Mouse (Mus musculus): ENCODE results near the gene Mcub. TPM values are rescaled to one million over a fixed set of nuclear protein-coding genes. Genes with fewer than 3 reads are reported as not detected.

Mcub gene
- total RNA-seq, 2 experiments from 2014 or later = 2.2 to 2.6 TPM

- intact Hi-C loops (cut with DNase I) = no loop called here
- no peak for DNase-seq
These were observed 16.7 kb downstream of the Mcub start for GRCm38 (mm10) chr3:129953296-129953695.

- DNase-seq = no peak
- intact Hi-C loops (cut with DNase I) = no loop called here
These were observed 20.7 kb downstream of the Mcub start for GRCm38 (mm10) chr3:129949158-129949773.

- intact Hi-C loops (cut with DNase I) = no loop called here
- DNase-seq = no peak
These were observed 21.6 kb downstream of the Mcub start for GRCm38 (mm10) chr3:129948359-129948758.

DNA sequence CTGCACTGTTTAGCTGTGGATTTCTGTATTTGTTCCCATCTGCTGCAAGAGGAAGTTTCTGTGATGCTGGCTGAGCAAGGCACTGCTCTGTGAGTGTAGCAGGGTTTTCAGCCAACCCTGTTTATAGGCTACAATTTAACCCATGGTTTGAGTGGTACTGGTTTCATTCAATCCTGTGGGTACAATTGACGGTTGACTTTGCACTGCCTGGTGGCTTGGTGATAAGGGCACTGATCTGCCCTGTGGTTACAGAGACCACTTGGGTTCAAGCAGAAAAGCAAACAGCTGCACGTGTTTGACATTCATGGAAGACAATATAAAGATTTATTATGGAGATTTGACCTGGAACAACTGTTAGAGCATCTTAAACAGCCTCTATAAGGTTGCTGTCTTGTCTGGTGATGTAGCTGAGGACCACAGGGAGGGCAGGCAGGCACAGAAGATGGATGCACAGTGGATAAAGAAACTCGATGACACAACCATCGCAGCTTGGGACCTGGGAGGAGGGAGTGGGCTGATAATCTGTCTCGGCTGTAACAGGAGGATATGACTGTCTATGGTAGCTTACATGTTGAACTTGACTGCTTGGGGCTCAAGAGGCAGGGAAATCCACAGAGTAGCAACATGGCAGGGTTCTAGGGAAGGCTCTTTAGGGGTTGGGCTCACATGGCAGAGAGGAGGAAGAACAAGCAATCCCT, 23.6 kb downstream of the Mcub start:
- intact Hi-C loops (cut with DNase I) = no loop called here
- no peak for DNase-seq

DNA sequence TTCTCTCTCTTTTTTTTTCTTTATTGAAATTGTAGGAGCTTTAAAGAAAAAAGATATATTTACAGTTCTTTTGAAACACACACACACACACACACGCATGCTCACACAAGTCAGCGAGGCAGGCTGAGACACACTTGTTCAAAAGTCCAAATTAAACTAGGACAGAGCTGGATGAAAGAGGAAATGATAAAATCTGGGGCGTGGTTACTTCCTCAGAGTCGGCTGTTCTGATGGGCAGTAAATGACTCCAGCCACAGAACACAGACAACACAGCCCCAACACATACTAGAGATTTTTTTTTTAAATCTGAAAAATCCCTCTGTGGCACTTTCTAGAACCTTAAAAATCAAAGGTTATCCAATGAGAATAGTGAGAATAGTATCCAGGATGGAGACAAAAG, 26.2 kb downstream of the Mcub start:
- DNase-seq = no peak

GRCm38 (mm10) chr3:129941291-129941690, 28.7 kb downstream of the Mcub start:
- DNase-seq = no peak
- intact Hi-C loops (cut with DNase I) = no loop called here

More for the DNA sequence above, 26.2 kb downstream of the Mcub start:
- intact Hi-C loops (cut with DNase I) = no loop called here

GRCm38 (mm10) chr3:129940780-129941179, 29.2 kb downstream of the Mcub start:
- intact Hi-C loops (cut with DNase I) = no loop called here
- no peak for DNase-seq

DNA sequence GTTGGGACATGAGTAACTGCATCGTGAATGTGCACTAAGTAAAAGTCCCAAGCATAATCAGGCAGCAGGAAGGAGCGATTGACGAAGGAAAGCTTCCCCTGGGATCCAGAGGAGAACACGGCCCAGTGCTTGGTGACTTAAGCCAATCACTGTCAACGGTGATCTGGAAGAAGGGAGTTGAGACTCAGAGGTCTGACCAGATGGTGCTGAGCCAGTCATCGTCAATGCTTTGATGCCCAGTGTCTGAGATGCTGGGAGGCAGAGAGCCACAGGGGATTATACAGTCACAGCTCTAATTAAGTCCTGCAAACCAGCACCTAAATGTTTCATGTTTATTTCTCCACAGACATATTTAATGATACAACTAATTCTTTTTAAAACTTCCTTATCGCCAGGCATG, 30.9 kb downstream of the Mcub start:
- DNase-seq = no peak
- intact Hi-C loops (cut with DNase I) = no loop called here

GRCm38 (mm10) chr3:129937848-129938247, 32.2 kb downstream of the Mcub start:
- no peak for DNase-seq
- intact Hi-C loops (cut with DNase I) = no loop called here

DNA sequence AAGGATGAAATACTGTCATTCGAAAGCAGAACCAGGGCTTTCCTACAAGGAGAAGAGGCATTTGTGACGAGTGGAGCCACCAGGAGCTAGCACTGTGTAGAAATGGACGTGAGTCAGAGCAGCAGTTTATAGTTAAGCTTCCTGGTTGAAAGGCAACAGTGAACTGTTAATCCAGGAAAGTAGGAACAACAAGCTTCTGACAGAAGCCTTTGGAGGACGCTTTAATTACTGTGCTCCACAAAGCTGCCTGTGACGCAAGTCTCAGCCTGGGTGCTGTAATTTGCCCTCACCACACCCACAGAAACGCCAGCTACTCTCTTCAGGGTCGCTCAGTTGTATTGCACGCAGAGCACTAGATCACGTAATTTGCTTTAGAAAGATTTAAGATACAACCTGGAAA, 33.4 kb downstream of the Mcub start:
- intact Hi-C loops (cut with DNase I) = no loop called here
- no peak for DNase-seq

- intact Hi-C loops (cut with DNase I) = no loop called here
These were observed 37.6 kb downstream of the Mcub start for GRCm38 (mm10) chr3:129932443-129932842.

GRCm38 (mm10) chr3:129930213-129930778, 39.7 kb downstream of the Mcub start:
- peak; percentile 13 to 18 for DNase-seq
- intact Hi-C loops (cut with DNase I) = no loop called here

More at GRCm38 (mm10) chr3:129932443-129932842, 37.6 kb downstream of the Mcub start:
- peak in 1 of 2 experiments; percentile 9 for DNase-seq

DNA sequence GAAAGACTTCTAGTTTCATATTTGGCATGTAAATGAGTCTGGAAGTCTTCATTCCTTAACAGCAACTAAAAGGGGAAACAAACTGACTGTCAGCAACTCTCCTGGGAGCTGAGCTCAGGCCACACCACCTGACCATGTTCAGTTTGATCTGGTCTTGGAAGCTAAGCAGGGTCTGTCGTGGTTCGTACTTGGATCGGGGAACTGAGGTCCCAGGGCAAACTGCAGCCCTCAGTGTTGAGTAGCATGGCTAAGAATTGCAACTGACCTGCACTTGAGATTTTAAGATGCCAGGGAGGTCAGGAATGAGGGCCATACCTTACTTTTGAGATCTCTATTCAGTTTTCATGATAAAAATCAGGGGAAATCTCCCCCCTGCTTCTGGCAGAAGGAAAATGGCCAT, 44.1 kb downstream of the Mcub start:
- intact Hi-C loops (cut with DNase I) = no loop called here
- DNase-seq = no peak

- DNase-seq = no peak
- intact Hi-C loops (cut with DNase I) = no loop called here
These were observed 46.4 kb downstream of the Mcub start for GRCm38 (mm10) chr3:129923581-129923980.

GRCm38 (mm10) chr3:129918434-129918833, 51.6 kb downstream of the Mcub start:
- DNase-seq = peak; percentile 69 to 75
- intact Hi-C loops (cut with DNase I) = loop anchor here (1.0 kb wide), 1 partner anchor 161 kb away; no protein-coding TSS in a partner anchor

DNA sequence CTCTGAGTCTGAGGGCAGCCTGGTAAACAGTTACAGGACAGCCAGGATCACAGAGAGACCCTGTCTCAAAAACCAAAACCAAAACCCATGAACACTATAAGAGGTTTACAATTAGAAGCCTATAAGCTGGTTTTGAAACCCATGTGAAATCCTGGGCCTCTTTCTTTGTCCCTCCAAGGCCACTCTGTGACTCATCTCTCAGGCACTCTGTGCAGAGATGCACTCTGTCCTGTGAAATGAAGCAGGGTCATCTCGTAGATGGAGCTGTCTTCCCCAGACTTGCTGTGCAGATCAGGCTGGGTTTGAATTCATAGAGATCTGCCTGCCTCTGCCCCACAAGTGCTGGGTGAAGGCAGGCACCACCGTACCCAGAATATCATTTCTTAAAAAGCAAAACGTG, 52.6 kb downstream of the Mcub start:
- intact Hi-C loops (cut with DNase I) = no loop called here

GRCm38 (mm10) chr3:129913241-129913640, 56.8 kb downstream of the Mcub start:
- intact Hi-C loops (cut with DNase I) = no loop called here
- DNase-seq = no peak

More for the DNA sequence above, 52.6 kb downstream of the Mcub start:
- DNase-seq = no peak

GRCm38 (mm10) chr3:129912025-129912424, 58.0 kb downstream of the Mcub start:
- DNase-seq = no peak
- intact Hi-C loops (cut with DNase I) = no loop called here

- DNase-seq = no peak
- intact Hi-C loops (cut with DNase I) = loop anchor here (5.0 kb wide), 2 partner anchors 72 to 158 kb away; partner anchors contain the start of genes Gar1 and Sec24b
These were observed 65.4 kb downstream of the Mcub start for GRCm38 (mm10) chr3:129904381-129905132.

DNA sequence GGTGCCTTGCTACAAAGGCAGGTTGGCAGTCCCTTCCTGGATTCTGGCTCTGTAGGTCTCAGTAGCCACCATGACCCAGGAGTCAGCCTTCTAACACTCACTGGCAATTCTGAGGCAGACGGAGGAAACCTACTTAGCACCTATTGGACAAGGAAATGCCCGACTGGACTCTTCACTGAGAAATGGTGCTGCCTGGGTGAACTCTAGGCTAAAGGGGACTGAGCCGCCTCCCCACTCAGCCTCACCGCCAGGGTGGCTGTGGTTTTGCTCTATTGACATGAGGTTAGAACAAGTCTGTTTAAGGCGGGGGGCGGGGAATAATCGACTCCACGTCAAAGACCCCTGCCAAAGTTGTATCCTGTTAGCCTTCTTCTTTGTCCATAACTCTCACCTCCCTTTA, 66.1 kb downstream of the Mcub start:
- DNase-seq = no peak
- intact Hi-C loops (cut with DNase I) = loop anchor here (5.0 kb wide), 2 partner anchors 72 to 158 kb away; partner anchors contain the start of genes Gar1 and Sec24b

GRCm38 (mm10) chr3:129903369-129903768, 66.6 kb downstream of the Mcub start:
- no peak for DNase-seq
- intact Hi-C loops (cut with DNase I) = loop anchor here (5.0 kb wide), 2 partner anchors 71 to 159 kb away; partner anchors contain the start of genes Gar1 and Sec24b
